Mouse (Mus musculus) olfactory bulb, adult 2 months (tissue): Measurements from ENCODE around the gene Extl1. TPM values are rescaled to one million over a fixed set of nuclear protein-coding genes. Genes with fewer than 3 reads are reported as not detected.

Source experiments
- H3K27ac ChIP-seq: fragments of 200-500 bp; 2 replicates; pipeline ENCODE4 v1.5.1; 2012; ENCODE audit warnings: low read depth, low read length; ENCODE audit not compliant: insufficient read depth
- H3K4me1 ChIP-seq: fragments of 200-500 bp; 2 replicates; pipeline ENCODE4 v1.6.1; 2012; ENCODE audit warnings: low read length; ENCODE audit not compliant: control insufficient read depth, insufficient read depth
- H3K4me3 ChIP-seq: fragments of 200-500 bp; 2 replicates; pipeline ENCODE4 v1.5.1; 2012; ENCODE audit warnings: mild to moderate bottlenecking, low read depth, low read length, moderate library complexity; ENCODE audit not compliant: insufficient read depth
- CTCF ChIP-seq: fragments of 200-500 bp; IDR thresholded peaks from 2 replicates; pipeline ENCODE4 v1.5.1; 2012; ENCODE audit warnings: low read depth, mild to moderate bottlenecking, low read length, moderate library complexity; ENCODE audit not compliant: insufficient read depth
- POLR2A ChIP-seq: fragments of 200-500 bp; IDR thresholded peaks from 2 replicates; pipeline ENCODE4 v1.6.1; 2012; ENCODE audit warnings: mild to moderate bottlenecking, low read depth, low read length, moderate library complexity; ENCODE audit not compliant: insufficient read depth
- WGBS: fragments of 180-500 bp; shearing (Covaris S2); methylation state at CpG from one replicate; pipeline ENCODE4 v1.1.7; 2018; 5-methylcytosine and 5-hydroxymethylcytosine counted together
- polyA plus RNA-seq: library from polyadenylated mRNA; stranded (reverse); fragments of >200 nt; gene quantifications from 2 replicates; pipeline ENCODE4 v1.2.4, GENCODE M21; 2012; ENCODE audit warnings: low replicate concordance; ENCODE audit not compliant: missing spikeins, insufficient read depth, insufficient read length

The Extl1 gene
- polyA plus RNA-seq, 1 experiment = not detected

DNA sequence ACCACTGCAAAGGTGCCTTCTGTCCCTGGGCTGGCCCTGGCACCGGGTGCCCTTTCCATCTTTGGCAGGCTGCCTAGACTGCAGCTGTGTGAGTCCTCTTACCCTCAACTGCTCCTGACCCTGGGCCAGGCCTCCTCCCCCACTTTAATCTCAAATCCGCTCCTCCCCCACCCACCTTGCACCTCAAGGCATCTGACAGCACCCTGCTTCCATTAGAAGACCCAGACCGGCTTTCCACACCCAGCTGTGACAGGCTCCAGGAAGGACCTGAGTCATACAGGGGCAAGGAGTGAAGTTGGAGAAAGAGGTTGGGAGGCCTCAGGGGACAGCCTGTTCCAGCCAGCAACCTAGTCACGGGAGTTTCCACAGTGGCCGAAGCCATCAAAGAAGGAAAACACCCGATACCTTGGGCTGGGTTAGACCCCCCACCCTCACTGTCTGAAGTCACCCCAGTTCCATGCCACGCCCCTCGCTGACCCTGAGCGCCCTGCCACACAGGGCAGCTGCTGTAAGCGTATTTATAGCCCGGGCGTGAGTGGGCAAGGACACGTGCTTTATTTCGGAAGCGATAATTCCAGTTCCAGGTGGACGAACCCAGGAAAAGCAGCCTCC is 27.7 kb downstream of the Extl1 start:
- 54% methylated on average over 16 of the region's 16 CpGs for WGBS
- no peak overlapping the region for H3K4me3 ChIP-seq
- H3K4me1 ChIP-seq = peaks cover 22% of the 10 kb centered on the region
- no peak overlapping the region for H3K27ac ChIP-seq
- TF ChIP-seq CTCF (no peak), POLR2A (no peak)

DNA sequence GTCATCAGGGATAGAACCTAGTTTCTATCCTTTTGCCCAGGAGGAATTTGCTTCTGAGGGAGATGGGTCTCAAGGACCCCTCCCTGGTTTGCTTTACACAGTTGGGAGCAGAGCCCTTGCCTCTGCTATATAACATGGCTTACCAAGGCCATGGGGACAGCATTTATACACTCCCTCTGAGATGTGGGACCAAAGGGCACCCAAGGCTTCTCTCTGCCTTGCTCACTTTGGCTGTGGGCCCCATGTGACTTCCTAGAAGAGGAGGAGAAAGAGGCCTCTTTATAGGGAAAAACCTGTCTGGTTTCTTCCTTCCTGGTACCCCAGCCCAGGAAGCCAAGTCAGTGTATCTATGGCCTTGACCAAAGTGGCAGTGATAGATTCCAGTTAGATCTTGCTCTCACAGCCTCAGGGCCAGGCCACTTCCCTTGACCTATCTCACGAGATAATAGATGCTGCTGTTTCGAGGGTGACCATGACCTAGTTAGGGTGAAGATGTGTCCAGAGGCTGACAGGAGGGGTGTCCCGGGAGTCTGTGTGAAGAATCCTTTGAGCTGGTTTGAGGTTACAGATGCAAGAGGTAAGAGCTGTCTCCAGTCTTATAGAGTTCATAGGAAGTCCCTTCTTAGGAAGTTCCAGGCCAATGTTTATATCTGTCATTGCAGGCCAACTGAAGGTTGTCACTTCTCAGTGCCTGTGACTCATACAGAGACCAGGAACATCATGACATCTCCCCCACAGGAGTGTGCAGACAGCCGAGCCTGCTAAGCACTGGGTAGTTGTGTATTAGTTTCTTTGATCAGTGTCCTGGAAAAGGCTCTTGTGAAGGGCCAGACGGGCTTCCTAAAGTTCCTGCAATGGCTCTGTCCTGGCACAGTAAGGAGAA is 29.9 kb downstream of the Extl1 start:
- Histone ChIP-seq H3K4me3 (no peak overlapping the region), H3K4me1 (peaks cover 22% of the 10 kb centered on the region), H3K27ac (no peak overlapping the region)
- TF ChIP-seq CTCF (no peak), POLR2A (no peak)
- 90% methylated on average over 5 of the region's 5 CpGs for WGBS

DNA sequence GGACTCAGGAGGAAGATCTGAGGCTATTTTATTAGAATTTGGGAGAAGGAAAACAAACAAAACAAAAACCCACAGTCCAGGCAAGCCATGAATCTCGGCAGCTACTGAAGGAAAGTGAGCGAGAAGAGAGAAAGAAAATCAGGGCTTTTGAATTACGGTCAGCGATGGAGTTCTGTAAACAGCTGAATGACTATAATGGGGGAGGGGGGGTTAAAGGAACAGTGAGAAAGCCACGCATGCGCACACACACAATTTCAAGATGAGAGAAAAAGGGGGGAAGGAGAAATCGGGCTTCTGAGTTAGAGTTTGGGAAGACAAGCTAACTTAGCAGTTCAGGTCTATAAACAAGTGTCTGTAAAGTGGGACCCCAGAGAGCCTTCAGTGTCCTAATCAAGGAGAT is 30.7 kb downstream of the Extl1 start:
- peaks cover 22% of the 10 kb centered on the region for H3K4me1 ChIP-seq
- H3K27ac ChIP-seq = no peak overlapping the region
- H3K4me3 ChIP-seq = no peak overlapping the region
- 62% methylated on average over 7 of the region's 7 CpGs for WGBS
- TF ChIP-seq CTCF = no peak

DNA sequence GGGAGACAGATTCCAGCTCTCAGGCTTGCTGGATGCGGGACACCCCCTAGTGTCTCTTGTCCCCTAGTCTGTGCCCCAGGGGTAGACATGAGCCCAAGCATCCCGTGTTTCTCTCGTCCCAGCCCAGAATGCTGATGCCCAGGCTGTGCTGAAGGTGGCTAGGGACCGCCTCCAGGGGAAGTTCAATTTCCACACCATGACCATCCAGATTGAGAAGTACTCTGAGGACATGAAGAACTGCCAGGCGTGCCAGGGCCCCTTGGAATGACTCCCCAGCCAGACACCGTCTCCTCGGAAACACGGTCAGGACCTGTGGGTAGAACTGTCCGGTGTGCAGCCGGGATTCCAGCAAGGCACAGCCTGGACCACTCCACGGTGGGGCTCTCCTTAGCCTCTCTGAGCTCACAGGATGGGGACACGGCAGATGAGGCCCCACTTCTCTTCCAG is 31.4 kb downstream of the Extl1 start:
- TF ChIP-seq POLR2A = no peak
- no peak for TF ChIP-seq CTCF

DNA sequence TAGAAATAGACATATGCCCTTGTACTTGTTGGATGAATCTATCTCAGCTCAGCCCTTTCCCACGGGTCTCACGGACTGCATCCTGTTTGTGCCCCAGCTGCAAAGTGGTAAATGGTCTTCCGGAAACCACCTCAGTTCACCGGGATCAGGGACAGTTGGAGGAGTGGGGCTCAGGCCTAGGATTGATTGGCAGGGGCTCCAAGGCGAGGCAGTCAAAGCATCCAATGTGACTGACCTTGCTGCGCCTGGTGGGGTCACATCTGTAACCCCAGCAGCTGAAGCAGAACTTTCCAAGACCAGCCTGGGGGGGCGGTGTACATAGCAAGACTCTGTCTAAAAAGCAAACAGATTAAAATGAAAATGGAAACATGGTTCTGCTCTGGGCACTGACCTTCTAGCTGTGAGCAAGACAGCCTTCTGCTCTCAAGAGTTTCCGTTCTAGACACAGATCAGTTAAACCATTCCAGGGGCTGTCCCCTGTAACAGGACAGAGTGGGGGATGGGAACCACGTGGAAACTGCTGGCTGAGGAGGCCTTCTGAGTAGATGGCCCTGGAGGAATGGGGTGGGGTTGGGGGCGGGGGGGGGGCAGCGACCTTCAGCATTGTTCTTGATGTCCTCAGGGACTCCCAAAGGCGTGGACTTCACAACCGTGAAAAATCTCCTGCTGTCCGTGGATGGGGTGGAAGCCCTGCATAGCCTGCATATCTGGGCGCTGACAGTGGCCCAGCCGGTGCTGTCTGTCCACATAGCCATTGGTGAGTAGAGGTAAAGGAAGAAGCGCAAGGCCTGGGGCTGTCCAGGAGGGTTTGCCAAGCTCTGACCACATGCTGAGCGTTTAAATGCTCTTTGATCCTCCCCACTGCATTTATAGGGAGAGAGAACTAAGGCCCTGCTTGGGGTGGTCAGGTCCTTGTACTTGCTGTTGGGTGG is 32.1 kb downstream of the Extl1 start:
- Histone ChIP-seq H3K4me1 (peaks cover 15% of the 10 kb centered on the region), H3K4me3 (no peak overlapping the region), H3K27ac (no peak overlapping the region)
- no peak for TF ChIP-seq CTCF
- no peak for TF ChIP-seq POLR2A
- WGBS = 73% methylated on average over 18 of the region's 18 CpGs

More for the DNA sequence above, 31.4 kb downstream of the Extl1 start:
- Histone ChIP-seq H3K4me3 (no peak overlapping the region), H3K27ac (no peak overlapping the region), H3K4me1 (peaks cover 19% of the 10 kb centered on the region)
- 82% methylated on average over 12 of the region's 12 CpGs for WGBS

DNA sequence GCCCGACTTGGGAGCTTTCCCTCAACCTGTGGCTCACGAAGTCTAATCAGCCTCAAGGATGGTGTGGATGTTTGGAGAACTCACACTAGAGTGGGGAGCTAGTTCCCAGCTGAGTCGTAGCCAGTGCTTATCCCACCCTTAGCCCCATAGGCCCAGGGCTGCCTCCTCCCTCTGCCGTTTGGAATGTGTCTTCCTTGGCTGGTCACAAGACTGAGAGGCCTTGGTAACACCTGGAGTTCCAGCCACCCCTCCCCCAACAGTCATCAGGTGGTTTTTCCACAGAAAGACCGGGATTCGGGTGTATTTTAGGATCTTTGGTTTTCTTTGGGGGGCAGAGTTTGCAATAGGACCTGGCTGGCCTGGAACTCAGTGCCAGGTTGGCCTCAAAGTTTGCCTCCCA is 33.0 kb downstream of the Extl1 start:
- Histone ChIP-seq H3K27ac (no peak overlapping the region), H3K4me3 (no peak overlapping the region), H3K4me1 (peaks cover 6% of the 10 kb centered on the region)
- WGBS = 93% methylated on average over 6 of the region's 6 CpGs
- TF ChIP-seq POLR2A (no peak), CTCF (no peak)

GRCm38 (mm10) chr4:134349829-134350228 is 33.8 kb downstream of the Extl1 start:
- Histone ChIP-seq H3K27ac (no peak overlapping the region), H3K4me3 (no peak overlapping the region), H3K4me1 (0 out of 2 replicates have a peak, but pooled peaks cover 4% of the 10 kb centered on the region)
- TF ChIP-seq CTCF (no peak), POLR2A (no peak)
- 93% methylated on average over 7 of the region's 7 CpGs for WGBS

- H3K27ac ChIP-seq = no peak overlapping the region
- no peak overlapping the region for H3K4me3 ChIP-seq
- TF ChIP-seq CTCF = no peak
- TF ChIP-seq POLR2A = no peak
- peaks cover 9% of the 10 kb centered on the region; the same call in 1 of the 2 replicates for H3K4me1 ChIP-seq
- WGBS = 87% methylated on average over 5 of the region's 5 CpGs
Observed at GRCm38 (mm10) chr4:134348545-134348944, 35.1 kb downstream of the Extl1 start.

DNA sequence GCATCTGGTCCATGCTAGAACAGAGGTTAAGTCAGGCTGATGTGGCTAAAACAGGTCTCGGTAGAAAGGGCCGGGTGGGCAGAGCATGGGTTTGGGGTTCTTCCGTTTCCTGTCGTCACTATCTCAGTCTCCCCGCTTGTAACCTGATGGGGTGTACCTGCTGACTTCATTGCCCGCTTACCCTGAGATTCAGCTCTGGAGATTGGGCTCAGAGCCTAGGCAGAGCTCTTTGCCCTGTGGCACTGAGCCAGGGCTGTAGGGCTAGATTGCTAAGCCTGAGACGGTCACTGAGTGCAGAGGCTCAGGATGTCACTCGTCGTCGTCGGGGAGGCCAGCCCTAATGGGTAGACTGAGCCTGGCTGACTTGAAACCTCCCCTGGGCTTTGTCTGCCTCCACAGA is 35.6 kb downstream of the Extl1 start:
- H3K4me3 ChIP-seq = no peak overlapping the region
- WGBS = 74% methylated on average over 11 of the region's 11 CpGs
- no peak for TF ChIP-seq CTCF
- no peak for TF ChIP-seq POLR2A
- H3K4me1 ChIP-seq = peaks cover 14% of the 10 kb centered on the region
- no peak overlapping the region for H3K27ac ChIP-seq
